Mouse (Mus musculus): ENCODE data around the gene Thap4. TPM values are rescaled to one million over a fixed set of nuclear protein-coding genes. Genes with fewer than 3 reads are reported as not detected.

The Thap4 gene
- polyA plus RNA-seq, 1 experiment from 2014 or later = 59.0 TPM

- no peak overlapping the region for H3K27ac ChIP-seq (replicated peaks)
- no peak for ATAC-seq (ENCODE audit: insufficient number of reproducible peaks, low FRiP score, low TSS enrichment, low read depth)
- no peak overlapping the region for H3K4me2 ChIP-seq (replicated peaks)
- no peaks in the 10 kb centered on the region for H3K9me3 ChIP-seq (replicated peaks)
- no peaks in the 10 kb centered on the region for H3K4me1 ChIP-seq
- H3K36me3 ChIP-seq = 0 out of 2 replicates have a peak, but pooled peaks cover 4% of the 10 kb centered on the region
- H3K9ac ChIP-seq = no peak overlapping the region
- no peak overlapping the region for H3K4me3 ChIP-seq (replicated peaks)
- no peaks in the 10 kb centered on the region for H3K27me3 ChIP-seq
These were observed 11.8 kb downstream of the Thap4 start for GRCm38 (mm10) chr1:93742910-93743309.

GRCm38 (mm10) chr1:93741987-93742386, 12.7 kb downstream of the Thap4 start:
- no peak overlapping the region for H3K4me3 ChIP-seq (replicated peaks)
- no peak overlapping the region for H3K9ac ChIP-seq
- ATAC-seq (ENCODE audit: insufficient number of reproducible peaks, low FRiP score, low TSS enrichment, low read depth) = no peak
- no peak overlapping the region for H3K27ac ChIP-seq (replicated peaks)
- H3K27me3 ChIP-seq = no peaks in the 10 kb centered on the region
- H3K36me3 ChIP-seq = 0 out of 2 replicates have a peak, but pooled peaks cover 4% of the 10 kb centered on the region
- H3K9me3 ChIP-seq (replicated peaks) = no peaks in the 10 kb centered on the region
- no peak overlapping the region for H3K4me2 ChIP-seq (replicated peaks)
- no peaks in the 10 kb centered on the region for H3K4me1 ChIP-seq
- 92% methylated on average over 4 of the region's 4 CpGs for WGBS

GRCm38 (mm10) chr1:93740671-93741070, 14.0 kb downstream of the Thap4 start:
- 90% methylated on average over 2 of the region's 2 CpGs for WGBS
- ATAC-seq (ENCODE audit: insufficient number of reproducible peaks, low FRiP score, low TSS enrichment, low read depth) = no peak
- Histone ChIP-seq H3K4me2 (replicated peaks) (no peak overlapping the region), H3K4me3 (replicated peaks) (no peak overlapping the region), H3K36me3 (0 out of 2 replicates have a peak, but pooled peaks cover 4% of the 10 kb centered on the region), H3K27ac (replicated peaks) (no peak overlapping the region), H3K9me3 (replicated peaks) (no peaks in the 10 kb centered on the region), H3K27me3 (no peaks in the 10 kb centered on the region), H3K4me1 (no peaks in the 10 kb centered on the region), H3K9ac (no peak overlapping the region)

- Histone ChIP-seq H3K4me1 (no peaks in the 10 kb centered on the region), H3K36me3 (no peaks in the 10 kb centered on the region), H3K4me3 (replicated peaks) (no peak overlapping the region), H3K4me2 (replicated peaks) (no peak overlapping the region), H3K27ac (replicated peaks) (no peak overlapping the region), H3K9ac (no peak overlapping the region), H3K27me3 (no peaks in the 10 kb centered on the region), H3K9me3 (replicated peaks) (no peaks in the 10 kb centered on the region)
- WGBS = 95% methylated on average over 5 of the region's 5 CpGs
- no peak for ATAC-seq (ENCODE audit: insufficient number of reproducible peaks, low FRiP score, low TSS enrichment, low read depth)
These were observed 17.0 kb downstream of the Thap4 start for GRCm38 (mm10) chr1:93737711-93738110.

GRCm38 (mm10) chr1:93735859-93736258, 18.8 kb downstream of the Thap4 start:
- H3K9me3 ChIP-seq (replicated peaks) = no peaks in the 10 kb centered on the region
- no peak overlapping the region for H3K4me3 ChIP-seq (replicated peaks)
- no peak overlapping the region for H3K4me2 ChIP-seq (replicated peaks)
- H3K4me1 ChIP-seq = 0 out of 2 replicates have a peak, but pooled peaks cover 5% of the 10 kb centered on the region
- H3K27me3 ChIP-seq = no peaks in the 10 kb centered on the region
- H3K9ac ChIP-seq = no peak overlapping the region
- H3K27ac ChIP-seq (replicated peaks) = no peak overlapping the region
- no peaks in the 10 kb centered on the region for H3K36me3 ChIP-seq
- WGBS = 60% methylated on average over 3 of the region's 3 CpGs
- no peak for ATAC-seq (ENCODE audit: insufficient number of reproducible peaks, low FRiP score, low TSS enrichment, low read depth)

GRCm38 (mm10) chr1:93731880-93732281, 22.8 kb downstream of the Thap4 start:
- Histone ChIP-seq H3K9me3 (replicated peaks) (no peaks in the 10 kb centered on the region), H3K27ac (replicated peaks) (no peak overlapping the region), H3K36me3 (no peaks in the 10 kb centered on the region), H3K4me3 (replicated peaks) (no peak overlapping the region), H3K27me3 (no peaks in the 10 kb centered on the region), H3K4me2 (replicated peaks) (no peak overlapping the region), H3K4me1 (0 out of 2 replicates have a peak, but pooled peaks cover 5% of the 10 kb centered on the region), H3K9ac (no peak overlapping the region)
- 25% methylated on average over 3 of the region's 3 CpGs for WGBS
- no peak for ATAC-seq (ENCODE audit: insufficient number of reproducible peaks, low FRiP score, low TSS enrichment, low read depth)

- Histone ChIP-seq H3K9me3 (replicated peaks) (no peaks in the 10 kb centered on the region), H3K36me3 (no peaks in the 10 kb centered on the region), H3K9ac (no peak overlapping the region), H3K27me3 (no peaks in the 10 kb centered on the region), H3K27ac (replicated peaks) (no peak overlapping the region), H3K4me1 (0 out of 2 replicates have a peak, but pooled peaks cover 5% of the 10 kb centered on the region), H3K4me3 (replicated peaks) (no peak overlapping the region), H3K4me2 (replicated peaks) (no peak overlapping the region)
- WGBS = 94% methylated on average over 5 of the region's 5 CpGs
- ATAC-seq (ENCODE audit: insufficient number of reproducible peaks, low FRiP score, low TSS enrichment, low read depth) = no peak
These were observed 23.6 kb downstream of the Thap4 start for GRCm38 (mm10) chr1:93731103-93731502.

GRCm38 (mm10) chr1:93726974-93727373, 27.7 kb downstream of the Thap4 start:
- Histone ChIP-seq H3K36me3 (peaks cover 6% of the 10 kb centered on the region; the same call in 1 of the 2 replicates), H3K4me3 (replicated peaks) (no peak overlapping the region), H3K4me1 (0 out of 2 replicates have a peak, but pooled peaks cover 3% of the 10 kb centered on the region), H3K4me2 (replicated peaks) (no peak overlapping the region), H3K9ac (no peak overlapping the region), H3K27ac (replicated peaks) (no peak overlapping the region), H3K9me3 (replicated peaks) (no peaks in the 10 kb centered on the region), H3K27me3 (no peaks in the 10 kb centered on the region)
- ATAC-seq (ENCODE audit: insufficient number of reproducible peaks, low FRiP score, low TSS enrichment, low read depth) = no peak
- 73% methylated on average over 3 of the region's 3 CpGs for WGBS

GRCm38 (mm10) chr1:93726116-93726515, 28.5 kb downstream of the Thap4 start:
- H3K4me3 ChIP-seq (replicated peaks) = no peak overlapping the region
- no peaks in the 10 kb centered on the region for H3K9me3 ChIP-seq (replicated peaks)
- H3K27me3 ChIP-seq = no peaks in the 10 kb centered on the region
- H3K27ac ChIP-seq (replicated peaks) = no peak overlapping the region
- H3K9ac ChIP-seq = no peak overlapping the region
- no peaks in the 10 kb centered on the region for H3K4me1 ChIP-seq
- WGBS = 73% methylated on average over 3 of the region's 3 CpGs
- no peak overlapping the region for H3K4me2 ChIP-seq (replicated peaks)
- H3K36me3 ChIP-seq = peaks cover 6% of the 10 kb centered on the region; the same call in 1 of the 2 replicates
- no peak for ATAC-seq (ENCODE audit: insufficient number of reproducible peaks, low FRiP score, low TSS enrichment, low read depth)

- no peak for ATAC-seq (ENCODE audit: insufficient number of reproducible peaks, low FRiP score, low TSS enrichment, low read depth)
- no peaks in the 10 kb centered on the region for H3K9me3 ChIP-seq (replicated peaks)
These were observed 29.0 kb downstream of the Thap4 start for GRCm38 (mm10) chr1:93725665-93726064.

GRCm38 (mm10) chr1:93724623-93725022, 30.0 kb downstream of the Thap4 start:
- no peaks in the 10 kb centered on the region for H3K9me3 ChIP-seq (replicated peaks)
- H3K4me2 ChIP-seq (replicated peaks) = no peak overlapping the region
- ATAC-seq (ENCODE audit: insufficient number of reproducible peaks, low FRiP score, low TSS enrichment, low read depth) = no peak
- no peak overlapping the region for H3K9ac ChIP-seq
- H3K27me3 ChIP-seq = no peaks in the 10 kb centered on the region
- H3K27ac ChIP-seq (replicated peaks) = no peak overlapping the region
- H3K36me3 ChIP-seq = peaks cover 6% of the 10 kb centered on the region; the same call in 1 of the 2 replicates
- WGBS = 82% methylated on average over 3 of the region's 3 CpGs
- no peak overlapping the region for H3K4me3 ChIP-seq (replicated peaks)
- no peaks in the 10 kb centered on the region for H3K4me1 ChIP-seq

More at GRCm38 (mm10) chr1:93725665-93726064, 29.0 kb downstream of the Thap4 start:
- Histone ChIP-seq H3K36me3 (peaks cover 6% of the 10 kb centered on the region; the same call in 1 of the 2 replicates), H3K9ac (no peak overlapping the region), H3K27me3 (no peaks in the 10 kb centered on the region), H3K4me2 (replicated peaks) (no peak overlapping the region), H3K27ac (replicated peaks) (no peak overlapping the region), H3K4me1 (no peaks in the 10 kb centered on the region), H3K4me3 (replicated peaks) (no peak overlapping the region)
- 94% methylated on average over 5 of the region's 5 CpGs for WGBS

GRCm38 (mm10) chr1:93721557-93721956, 33.1 kb downstream of the Thap4 start:
- Histone ChIP-seq H3K27ac (replicated peaks) (no peak overlapping the region), H3K4me1 (no peaks in the 10 kb centered on the region), H3K36me3 (peaks cover 17% of the 10 kb centered on the region), H3K27me3 (no peaks in the 10 kb centered on the region), H3K9ac (no peak overlapping the region), H3K4me3 (replicated peaks) (no peak overlapping the region), H3K4me2 (replicated peaks) (no peak overlapping the region), H3K9me3 (replicated peaks) (no peaks in the 10 kb centered on the region)
- 74% methylated on average over 7 of the region's 7 CpGs for WGBS
- no peak for ATAC-seq (ENCODE audit: insufficient number of reproducible peaks, low FRiP score, low TSS enrichment, low read depth)
